Mouse (Mus musculus): ENCODE results near the gene Il13ra2.
"Not testable (repeated sequence)": the region's sequence is repeated elsewhere in the genome, so short reads cannot be mapped to it uniquely, and the experiment has no call there.

The Il13ra2 gene

GRCm38 (mm10) chrX:147429129-147429528, at the start of gene Il13ra2:
TSS of gene Il13ra2 (minus strand) at chrX:147429192.
- no peak for DNase-seq (ENCODE audit: low spot score in 2 of 2)

DNA sequence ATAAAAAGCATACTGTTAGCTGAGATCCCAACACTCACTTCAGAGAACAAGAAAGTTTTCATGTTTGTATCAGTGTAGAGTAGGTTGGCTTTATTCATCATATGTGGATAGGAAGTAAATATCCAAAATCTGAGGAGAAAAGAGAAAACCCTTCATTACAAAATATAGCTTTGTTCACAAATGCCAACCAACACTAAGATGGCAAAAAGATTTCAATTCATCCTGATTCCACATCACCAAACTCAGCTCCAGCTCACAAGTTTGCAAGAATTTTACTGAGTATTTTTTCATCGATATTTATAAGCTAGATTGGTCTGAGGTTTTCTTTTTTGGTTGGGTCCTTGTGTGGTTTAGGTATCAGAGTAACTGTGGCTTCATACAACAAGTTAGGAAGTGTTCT, 24.6 kb upstream of the Il13ra2 start, which contains the start of gene Vmn1r239-ps:
Gene Vmn1r239-ps, minus strand, starts transcription at position 101 of the 400 bp plus-strand sequence.
- DNase-seq (ENCODE audit: low spot score in 2 of 2), result not testable (repeated sequence)

- DNase-seq (ENCODE audit: low spot score in 2 of 2), result no peak
These were observed 14.4 kb upstream of the Il13ra2 start for GRCm38 (mm10) chrX:147443386-147443785.

DNA sequence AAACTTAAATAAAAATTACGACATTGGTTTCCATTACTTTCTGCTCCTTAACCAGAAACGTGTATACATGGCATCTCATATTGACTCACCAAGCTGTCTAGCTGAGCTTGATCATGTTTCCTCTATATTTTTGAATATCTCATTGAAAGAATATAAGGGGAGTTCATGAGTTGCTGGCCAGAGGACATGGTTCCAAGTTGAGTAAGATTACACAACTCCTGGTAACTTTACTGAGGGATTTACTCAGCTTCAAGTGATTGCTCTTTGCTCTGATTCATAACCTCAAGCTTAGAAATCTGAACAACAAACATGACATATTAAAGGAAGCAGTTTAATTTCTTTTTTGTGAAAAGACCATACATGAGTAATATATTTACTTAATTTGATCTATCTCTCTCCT, 6.4 kb upstream of the Il13ra2 start:
- DNase-seq (ENCODE audit: low spot score in 2 of 2), result no peak

GRCm38 (mm10) chrX:147429753-147430152, 761 bp upstream of the Il13ra2 start:
- DNase-seq (ENCODE audit: low spot score in 2 of 2), result no peak

DNA sequence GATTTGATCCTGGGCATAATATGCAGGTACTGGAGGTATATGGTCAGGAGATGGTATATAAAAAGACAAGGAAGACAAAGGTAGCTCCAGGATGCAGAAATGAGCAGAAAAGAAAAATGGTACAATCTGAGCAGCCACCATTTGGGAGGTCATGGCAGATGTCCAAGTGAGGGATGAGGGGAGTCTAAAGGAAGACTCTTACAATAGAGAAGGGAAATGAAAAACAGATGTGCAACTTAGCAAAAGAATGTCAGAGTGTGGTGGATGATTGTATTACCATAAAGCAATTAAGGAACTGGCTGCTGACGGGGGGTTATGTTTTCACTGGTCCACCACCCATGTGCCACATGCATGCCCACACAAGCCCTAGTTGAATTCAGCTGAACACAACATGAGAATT, 35.5 kb downstream of the Il13ra2 start:
- DNase-seq (ENCODE audit: low spot score in 2 of 2), result no peak

GRCm38 (mm10) chrX:147349167-147349566, 79.8 kb downstream of the Il13ra2 start:
- no peak for DNase-seq (ENCODE audit: low spot score in 2 of 2)
